Mouse (Mus musculus) midbrain, postnatal 0 days (tissue): ENCODE data around the gene Myt1l. TPM values are rescaled to one million over a fixed set of nuclear protein-coding genes. Genes with fewer than 3 reads are reported as not detected.

Experiments used
- ATAC-seq: fragments of 200-750 bp; cut with Nextera tagmentation; 2 replicates; pipeline ENCODE4 v1.8.0; 2017; ENCODE audit warnings: moderate number of reproducible peaks, mild to moderate bottlenecking, moderate TSS enrichment, moderate library complexity; ENCODE audit not compliant: low FRiP score
- DNase-seq: peaks from one replicate; pipeline ENCODE4 v3.0.0-alpha.2; 2015; ENCODE audit warnings: low spot score
- H3K27ac ChIP-seq: fragments of 300-500 bp; sonication (generic); 2 replicates; pipeline ENCODE4 v1.5.1; 2014; ENCODE audit warnings: low read depth, mild to moderate bottlenecking, low read length, mixed read lengths
- H3K27me3 ChIP-seq: fragments of 300-500 bp; sonication (generic); 2 replicates; pipeline ENCODE4 v1.6.1; 2014; ENCODE audit warnings: low read length, control low read depth, mixed read lengths; ENCODE audit not compliant: insufficient read depth
- H3K36me3 ChIP-seq: fragments of 300-500 bp; sonication (generic); 2 replicates; pipeline ENCODE4 v1.6.1; 2014; ENCODE audit warnings: low read length, control low read depth, mixed read lengths; ENCODE audit not compliant: insufficient read depth
- H3K4me1 ChIP-seq: fragments of 300-500 bp; sonication (generic); 2 replicates; pipeline ENCODE4 v1.6.1; 2014; ENCODE audit warnings: mild to moderate bottlenecking, control low read depth, antibody characterized with exemption, low read length, mixed read lengths; ENCODE audit not compliant: insufficient read depth
- H3K4me2 ChIP-seq: fragments of 300-500 bp; sonication (generic); 2 replicates; pipeline ENCODE4 v1.6.1; 2014; ENCODE audit warnings: low read depth, mild to moderate bottlenecking, low read length, mixed read lengths; ENCODE audit not compliant: poor library complexity, severe bottlenecking
- H3K4me3 ChIP-seq: fragments of 300-500 bp; sonication (generic); 2 replicates; pipeline ENCODE4 v1.5.1; 2014; ENCODE audit warnings: low read depth, mild to moderate bottlenecking, low read length, moderate library complexity
- H3K9ac ChIP-seq: fragments of 300-500 bp; sonication (generic); replicated peaks from 2 replicates; pipeline ENCODE4 v1.6.1; 2014; ENCODE audit warnings: mild to moderate bottlenecking, low read length, moderate library complexity, mixed read lengths; ENCODE audit not compliant: poor library complexity, severe bottlenecking
- H3K9me3 ChIP-seq: fragments of 300-500 bp; sonication (generic); 2 replicates; pipeline ENCODE4 v1.6.1; 2016; ENCODE audit warnings: low read length, control low read depth
- CTCF ChIP-seq: IDR thresholded peaks from 2 replicates; pipeline ENCODE4 v1.5.1; 2016; ENCODE audit warnings: antibody characterized with exemption, mild to moderate bottlenecking
- WGBS: fragments of 180-500 bp; shearing (Covaris S2); extraction: QIAGEN DNeasy Blood & Tissue Kit; methylation state at CpG from one replicate; pipeline ENCODE4 v1.1.7; 2014; 5-methylcytosine and 5-hydroxymethylcytosine counted together
- polyA plus RNA-seq: library from polyadenylated mRNA; unstranded; fragments of >200 nt; fragmentation: Nextera tagmentation; extraction: Ambion mirVana; gene quantifications from 2 replicates; pipeline ENCODE4 v1.2.1, GENCODE M21; 2015
- total RNA-seq: library from RNA; depleted of rRNA; stranded (reverse); fragments of >200 nt; gene quantifications from 2 replicates; pipeline ENCODE4 v1.2.3, GENCODE M21; 2014

The Myt1l gene
- total and polyA plus RNA-seq, 2 experiments from 2014 or later, result 104 to 223 TPM

DNA sequence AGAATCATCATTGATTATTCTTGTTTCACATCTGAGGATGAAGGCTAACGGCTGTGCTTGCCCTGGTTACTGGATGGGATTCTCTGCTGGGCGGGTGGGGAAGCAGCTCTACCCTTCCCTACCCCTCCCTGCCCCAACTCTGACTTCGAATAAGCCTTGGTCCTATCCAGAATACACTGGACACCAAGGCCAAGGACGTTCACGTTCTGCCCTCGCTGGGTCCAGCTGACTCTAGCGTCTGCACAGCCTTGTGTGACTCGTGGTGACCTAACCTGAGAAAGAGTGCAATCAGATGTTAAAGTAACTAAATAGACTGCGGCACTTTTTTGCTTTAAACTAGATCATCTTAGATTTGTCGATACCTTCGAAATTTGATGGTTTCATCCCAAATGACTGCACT lies 393.3 kb downstream of the Myt1l start:
- TF ChIP-seq CTCF, result no peak
- WGBS, result 85% methylated on average over 11 of the region's 11 CpGs
- Histone ChIP-seq H3K9ac (no peak overlapping the region), H3K27ac (no peak overlapping the region), H3K36me3 (peaks cover 27% of the 10 kb centered on the region), H3K4me1 (no peaks in the 10 kb centered on the region), H3K27me3 (no peaks in the 10 kb centered on the region), H3K4me2 (no peak overlapping the region), H3K4me3 (no peak overlapping the region), H3K9me3 (no peaks in the 10 kb centered on the region)
- DNase-seq (no peak), ATAC-seq (no peak)

DNA sequence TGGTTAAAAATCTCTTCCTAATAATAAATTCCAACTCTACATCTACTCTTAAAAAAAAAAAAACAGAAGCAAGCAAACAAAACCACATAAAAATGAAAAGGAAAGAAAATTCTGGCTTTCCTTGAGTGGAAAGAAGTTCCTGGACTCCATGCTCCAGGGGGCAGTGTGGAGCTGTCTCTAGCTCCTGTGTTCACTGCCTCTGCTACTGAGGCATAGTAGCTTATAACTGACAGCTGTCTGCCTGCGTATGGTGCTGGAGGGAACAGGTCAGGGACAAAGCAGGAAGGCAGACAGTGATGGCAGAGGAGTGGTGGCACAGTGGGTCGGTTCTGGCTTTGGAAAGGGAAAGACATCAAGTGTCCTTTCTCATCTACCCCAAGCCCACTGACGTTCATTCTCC lies 398.7 kb downstream of the Myt1l start:
- Histone ChIP-seq H3K27ac (0 out of 2 replicates have a peak overlapping the region, but pooled peaks have one; percentile 32), H3K36me3 (peaks cover 9% of the 10 kb centered on the region), H3K9ac (no peak overlapping the region), H3K4me1 (no peaks in the 10 kb centered on the region), H3K4me3 (no peak overlapping the region), H3K4me2 (no peak overlapping the region), H3K27me3 (no peaks in the 10 kb centered on the region), H3K9me3 (no peaks in the 10 kb centered on the region)
- 35% methylated on average over 3 of the region's 3 CpGs for WGBS
- ATAC-seq (peak; percentile 73), DNase-seq (peak; percentile 81)
- peak; percentile 84 for TF ChIP-seq CTCF

DNA sequence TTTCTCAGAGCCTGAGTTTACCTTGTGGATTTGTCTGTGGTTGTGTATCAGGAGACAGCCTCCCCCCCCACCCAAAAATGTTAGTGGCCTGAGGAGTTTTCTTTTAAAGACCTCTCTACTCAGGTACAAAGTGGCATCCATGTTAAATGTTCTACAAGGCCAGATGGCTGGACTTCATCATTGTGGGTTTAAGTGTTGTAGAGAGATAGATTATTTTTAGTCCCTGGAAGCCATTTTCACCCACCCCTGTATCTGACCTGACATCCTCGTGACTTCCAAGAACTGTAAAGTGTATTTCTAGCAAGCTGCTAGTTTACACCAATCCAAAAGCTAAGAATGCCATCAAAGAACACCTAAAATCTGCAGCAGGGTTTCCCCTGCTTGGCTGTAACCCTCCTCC lies 402.4 kb downstream of the Myt1l start:
- ATAC-seq, result no peak
- TF ChIP-seq CTCF, result no peak

DNA sequence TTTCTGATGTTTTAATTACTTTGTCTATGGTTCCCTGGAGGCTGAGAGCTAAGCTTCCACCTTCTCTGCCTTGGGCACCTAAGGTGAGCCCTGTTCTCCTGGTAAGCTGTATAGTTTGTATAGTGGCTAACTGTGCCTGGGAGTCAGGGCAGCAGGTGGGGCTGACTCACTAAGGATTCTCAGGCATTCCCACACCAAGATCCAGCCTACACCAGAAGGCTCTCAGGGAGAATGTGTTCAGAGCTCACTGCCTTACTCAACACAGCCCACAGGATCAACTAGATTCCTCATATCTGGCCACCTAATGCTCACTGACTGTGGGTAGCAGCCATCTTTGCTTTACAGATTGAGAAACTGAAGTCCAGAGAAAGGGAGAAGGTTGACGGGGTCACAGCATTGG lies 404.8 kb downstream of the Myt1l start:
- no peak overlapping the region for H3K27ac ChIP-seq
- no peaks in the 10 kb centered on the region for H3K9me3 ChIP-seq
- H3K4me2 ChIP-seq, result no peak overlapping the region
- no peaks in the 10 kb centered on the region for H3K36me3 ChIP-seq
- H3K9ac ChIP-seq, result no peak overlapping the region
- no peaks in the 10 kb centered on the region for H3K27me3 ChIP-seq
- TF ChIP-seq CTCF, result no peak
- DNase-seq (no peak), ATAC-seq (no peak)
- no peaks in the 10 kb centered on the region for H3K4me1 ChIP-seq
- WGBS, result 100% methylated on average over 1 of the region's 1 CpGs
- no peak overlapping the region for H3K4me3 ChIP-seq

More for the DNA sequence above, 402.4 kb downstream of the Myt1l start:
- no peak overlapping the region for H3K4me2 ChIP-seq
- no peaks in the 10 kb centered on the region for H3K4me1 ChIP-seq
- H3K9ac ChIP-seq, result no peak overlapping the region
- H3K4me3 ChIP-seq, result no peak overlapping the region
- no peaks in the 10 kb centered on the region for H3K27me3 ChIP-seq
- no peak overlapping the region for H3K27ac ChIP-seq
- H3K36me3 ChIP-seq, result no peaks in the 10 kb centered on the region
- H3K9me3 ChIP-seq, result no peaks in the 10 kb centered on the region
- DNase-seq, result no peak
- WGBS, result 93% methylated on average over 1 of the region's 1 CpGs

DNA sequence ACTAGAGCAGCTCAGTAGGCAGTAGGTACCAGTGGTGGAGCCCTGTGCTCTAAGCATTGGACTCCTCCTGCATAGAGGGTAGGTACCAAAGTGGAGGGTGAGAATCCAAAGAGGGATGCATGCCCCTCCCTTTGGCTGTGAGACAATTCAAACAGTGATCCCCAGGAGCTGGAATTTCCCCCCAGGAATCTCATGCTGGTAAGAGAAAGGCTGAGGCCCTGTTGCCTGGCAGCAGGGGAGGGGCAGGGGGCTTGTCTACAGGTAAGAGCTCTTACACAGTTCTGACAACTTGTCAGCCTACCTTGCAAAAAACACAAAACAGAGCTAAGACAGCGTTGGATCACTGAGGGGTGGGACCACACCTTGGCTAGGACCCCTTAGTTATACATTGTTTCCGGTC lies 405.3 kb downstream of the Myt1l start:
- no peak for DNase-seq
- no peak for ATAC-seq
- no peak overlapping the region for H3K4me3 ChIP-seq
- no peak overlapping the region for H3K27ac ChIP-seq
- 88% methylated on average over 2 of the region's 2 CpGs for WGBS
- no peaks in the 10 kb centered on the region for H3K27me3 ChIP-seq
- H3K4me1 ChIP-seq, result no peaks in the 10 kb centered on the region
- H3K9ac ChIP-seq, result no peak overlapping the region
- no peak overlapping the region for H3K4me2 ChIP-seq
- TF ChIP-seq CTCF, result no peak
- H3K9me3 ChIP-seq, result no peaks in the 10 kb centered on the region
- H3K36me3 ChIP-seq, result no peaks in the 10 kb centered on the region

DNA sequence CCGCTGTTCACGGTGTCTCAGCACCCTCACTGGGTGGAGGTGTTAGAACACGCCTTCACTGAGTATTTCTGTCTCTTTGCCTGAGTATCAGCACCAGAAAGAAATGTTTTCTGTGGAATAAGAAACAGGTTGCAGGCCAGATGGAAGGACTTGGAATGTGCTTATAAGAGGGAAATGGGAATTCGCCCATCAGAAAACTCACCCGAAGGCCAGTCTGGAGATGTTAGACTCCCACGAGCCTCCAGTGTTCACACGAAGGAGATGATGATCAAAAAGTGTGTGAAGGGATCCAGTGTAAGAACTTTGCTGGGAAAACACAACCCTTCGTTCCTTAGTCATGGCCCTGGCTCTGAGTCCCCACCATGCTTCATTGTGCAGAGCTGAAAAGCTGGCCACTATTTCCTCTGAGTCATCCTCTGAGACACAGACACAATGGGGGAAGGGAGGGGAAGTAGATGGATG lies 406.0 kb downstream of the Myt1l start:
- H3K4me2 ChIP-seq, result no peak overlapping the region
- WGBS, result 81% methylated on average over 8 of the region's 8 CpGs
- no peak overlapping the region for H3K4me3 ChIP-seq
- H3K4me1 ChIP-seq, result peaks cover 3% of the 10 kb centered on the region; the same call in 1 of the 2 replicates
- TF ChIP-seq CTCF, result no peak
- H3K36me3 ChIP-seq, result no peaks in the 10 kb centered on the region
- no peak for ATAC-seq
- H3K9me3 ChIP-seq, result no peaks in the 10 kb centered on the region
- no peak overlapping the region for H3K27ac ChIP-seq
- DNase-seq, result no peak
- no peaks in the 10 kb centered on the region for H3K27me3 ChIP-seq
- no peak overlapping the region for H3K9ac ChIP-seq
